8 mouse cellular contexts compared by ENCODE assay signal in genomic region chr3:96812395-96813091, GRCm38 (mm10). TPM values are rescaled to one million over a fixed set of nuclear protein-coding genes. Genes with fewer than 3 reads are reported as not detected.
DNase-seq lines count a peak whose midpoint lies in the region; ATAC-seq and TF ChIP-seq lines count a peak whose summit lies in the region.

No protein-coding gene starts in this region.

- peaks cover 7% of the 10 kb centered on the region for H3K27me3 ChIP-seq in G1E (ENCODE audit: insufficient read depth, low read length)
- no peaks in the 10 kb centered on the region for H3K27me3 ChIP-seq in hindbrain, embryonic 13.5 days

- H3K4me2 ChIP-seq in hindbrain, embryonic 13.5 days = peak overlapping the region; percentile 13; the same call in 1 of the 2 replicates

- H3K4me1 ChIP-seq in G1E (ENCODE audit: insufficient read depth, low read depth, low read length) = peaks cover 33% of the 10 kb centered on the region
- H3K4me1 ChIP-seq in hindbrain, embryonic 13.5 days (replicated peaks) = 0 out of 2 replicates have a peak, but pooled peaks cover 8% of the 10 kb centered on the region

- H3K9me3 ChIP-seq in G1E (replicated peaks) = no peaks in the 10 kb centered on the region
- H3K9me3 ChIP-seq in hindbrain, embryonic 13.5 days = 0 out of 2 replicates have a peak, but pooled peaks cover 3% of the 10 kb centered on the region

- H3K4me3 ChIP-seq in G1E (ENCODE audit: low read depth, low read length) = peak overlapping the region; percentile 38; the same call in 1 of the 2 replicates
- H3K4me3 ChIP-seq in hindbrain, embryonic 13.5 days = no peak overlapping the region

- peak; percentile 68 for TF ChIP-seq CTCF in G1E (IDR thresholded peaks at IDR 0.05; ENCODE audit: low read depth, low read length)

- WGBS in hindbrain, embryonic 13.5 days = 47% methylated on average over 20 of the region's 20 CpGs

- peak; percentile 75 for ATAC-seq in G1E (ENCODE audit: extremely low read depth, insufficient number of reproducible peaks, low FRiP score, poor library complexity, severe bottlenecking)
- ATAC-seq in hindbrain, embryonic 13.5 days (ENCODE audit: low FRiP score) = no peak

- H3K27ac ChIP-seq in hindbrain, embryonic 13.5 days = no peak overlapping the region

- no peak overlapping the region for H3K9ac ChIP-seq in hindbrain, embryonic 13.5 days

- no peaks in the 10 kb centered on the region for H3K36me3 ChIP-seq in G1E (replicated peaks)
- H3K36me3 ChIP-seq in hindbrain, embryonic 13.5 days = no peaks in the 10 kb centered on the region

- DNase-seq in G1E (ENCODE audit: low spot score) = peak; percentile 52
- DNase-seq in cerebellum, adult 11 months = peak; percentile 53
- peak; percentile 21 to 65 for DNase-seq in frontal cortex, postnatal 10 days (ENCODE audit: low spot score in 2 of 2)
- DNase-seq in layer of hippocampus, postnatal 14 days (ENCODE audit: low spot score in 2 of 2) = peak; percentile 69 to 81
- peak; percentile 84 for DNase-seq in lung, postnatal 25 days (ENCODE audit: low spot score)
- peak; percentile 57 for DNase-seq in retina, postnatal 7 days (ENCODE audit: low read depth, low spot score)
- peak; percentile 61 to 74 for DNase-seq in urinary bladder, adult 18-20 months (ENCODE audit: low spot score in 2 of 2)

RNA-seq across cellular contexts. Expression of gene Pdzk1, which starts 16.5 kb away (rescaled TPM):
- total RNA-seq in G1E (2014; fragmentation: Nextera tagmentation) (not detected in 2 replicates), G1E (2017) (0.05 and 0.46 TPM in 2 replicates)
- polyA plus RNA-seq in G1E (2012) = 0.20 and 0.41 TPM in 2 replicates
- not detected in 2 replicates for polyA plus RNA-seq in hindbrain, embryonic 13.5 days (2015; fragmentation: Nextera tagmentation; extraction: Ambion mirVana)
- under 1 TPM; 0.29 to 0.58 TPM for total RNA-seq in layer of hippocampus, postnatal 14 days (2021)

RNA-seq across cellular contexts. Expression of gene Cd160, which starts 16.6 kb away (rescaled TPM):
- 0.53 and 1.0 TPM in 2 replicates for total RNA-seq in G1E (2014; fragmentation: Nextera tagmentation)
- total RNA-seq in G1E (2017) = 0.27 and 0.41 TPM in 2 replicates
- polyA plus RNA-seq in G1E (2012) = 1.4 and 1.5 TPM in 2 replicates
- 0.19 and 0.30 TPM in 2 replicates for polyA plus RNA-seq in hindbrain, embryonic 13.5 days (2015; fragmentation: Nextera tagmentation; extraction: Ambion mirVana)
- total RNA-seq in layer of hippocampus, postnatal 14 days (2021) = not detected
